Mouse (Mus musculus): Measurements from ENCODE around the gene Stbd1.

Gene Stbd1

GRCm38 (mm10) chr5:92640861-92641260 lies 38.0 kb downstream of the Stbd1 start:
- no peak for DNase-seq
